Mouse (Mus musculus) megakaryocyte, embryonic 14.5 days (primary cell): ENCODE measurements around the gene Dact3.

Experiments
- FLI1 ChIP-seq: IDR thresholded peaks from 2 replicates; pipeline ENCODE4 v1.6.1; 2012; ENCODE audit warnings: low read length, inconsistent platforms, mixed read lengths
- GATA1 ChIP-seq: IDR thresholded peaks from 3 replicates; pipeline ENCODE4 v1.6.1; 2012; ENCODE audit warnings: mixed read lengths, low read length, inconsistent platforms, borderline replicate concordance

DNA sequence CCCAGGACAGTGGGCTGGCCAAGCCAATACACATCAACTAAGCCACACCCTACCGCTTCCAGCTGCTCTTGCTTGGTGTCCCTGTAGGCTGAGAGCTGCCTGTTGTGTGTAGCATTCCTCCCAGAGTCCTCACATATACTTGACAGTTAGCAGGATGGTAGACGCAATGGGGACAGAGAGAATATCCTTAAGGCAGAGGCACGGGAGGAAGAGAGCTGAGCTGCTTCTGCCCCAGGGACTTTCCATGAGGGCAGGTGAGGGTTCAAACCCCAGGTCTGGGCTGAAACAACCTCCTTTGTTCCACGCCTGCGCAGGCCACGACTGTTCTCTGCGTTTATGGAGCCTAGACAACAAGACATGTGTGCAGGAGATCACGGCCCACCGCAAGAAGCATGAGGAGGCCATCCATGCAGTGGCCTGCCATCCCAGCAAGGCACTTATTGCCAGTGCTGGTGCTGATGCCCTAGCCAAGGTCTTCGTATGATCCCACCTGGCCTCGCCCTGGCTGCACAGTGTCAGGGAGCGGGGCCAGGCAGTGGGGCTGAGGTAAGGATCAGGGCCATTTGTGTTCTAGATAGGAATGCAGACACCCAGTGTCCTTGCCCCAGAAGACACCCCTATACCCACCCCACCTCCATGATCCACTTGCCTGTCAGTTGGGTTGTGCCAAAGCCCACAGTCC is 35.5 kb upstream of the Dact3 start:
- TF ChIP-seq GATA1: no peak
- no peak for TF ChIP-seq FLI1
